Mouse (Mus musculus) retina, adult 2 months (tissue): ENCODE data around the gene Hist1h2bl.
"Not testable (repeated sequence)": the region's sequence is repeated elsewhere in the genome, so short reads cannot be mapped to it uniquely, and the experiment has no call there.

Experiments used
- DNase-seq: peaks from one replicate; pipeline ENCODE4 v3.0.0-alpha.2; 2012; ENCODE audit warnings: low read depth, low spot score

Hist1h2bl gene

GRCm38 (mm10) chr13:21715864-21716539 lies at the start of gene Hist1h2bl, which contains the start of gene Hist1h2ai:
Hist1h2bl (minus strand) TSS chr13:21716143.
Hist1h2ai (plus strand) TSS chr13:21716422.
- peak; percentile 83 for DNase-seq

- DNase-seq = no peak
Measured at GRCm38 (mm10) chr13:21755707-21756106, 39.8 kb upstream of the Hist1h2bl start.

GRCm38 (mm10) chr13:21754294-21755001 lies 38.5 kb upstream of the Hist1h2bl start:
- not testable (repeated sequence) for DNase-seq

- DNase-seq = peak; percentile 82
Measured at GRCm38 (mm10) chr13:21753524-21754285, 37.8 kb upstream of the Hist1h2bl start, which contains the start of the genes Hist1h2ak and Hist1h2bn. Hist1h2ak (minus strand) TSS chr13:21753827. Hist1h2bn (plus strand) TSS chr13:21754123.

- DNase-seq = no peak
Measured at GRCm38 (mm10) chr13:21753051-21753523, 37.1 kb upstream of the Hist1h2bl start.

- DNase-seq = no peak
Measured at GRCm38 (mm10) chr13:21752356-21752755, 36.4 kb upstream of the Hist1h2bl start.

- no peak for DNase-seq
Measured at GRCm38 (mm10) chr13:21751827-21752226, 35.9 kb upstream of the Hist1h2bl start.

GRCm38 (mm10) chr13:21751417-21751816 lies 35.5 kb upstream of the Hist1h2bl start:
- DNase-seq = no peak

GRCm38 (mm10) chr13:21750159-21751017 lies 34.4 kb upstream of the Hist1h2bl start, which contains the start of gene Hist1h4k:
Hist1h4k (minus strand) TSS chr13:21750505.
- not testable (repeated sequence) for DNase-seq

GRCm38 (mm10) chr13:21749387-21750158 lies 33.6 kb upstream of the Hist1h2bl start:
- no peak for DNase-seq

- DNase-seq = no peak
Measured at GRCm38 (mm10) chr13:21745006-21745405, 29.1 kb upstream of the Hist1h2bl start.

- not testable (repeated sequence) for DNase-seq
Measured at GRCm38 (mm10) chr13:21734906-21735767, 19.2 kb upstream of the Hist1h2bl start, which contains the start of gene Hist1h4j. Hist1h4j (plus strand) TSS chr13:21735064.

- no peak for DNase-seq
Measured at GRCm38 (mm10) chr13:21734010-21734905, 18.3 kb upstream of the Hist1h2bl start.

- no peak for DNase-seq
Measured at GRCm38 (mm10) chr13:21733466-21733865, 17.5 kb upstream of the Hist1h2bl start.

GRCm38 (mm10) chr13:21729544-21729943 lies 13.6 kb upstream of the Hist1h2bl start:
- DNase-seq = no peak

- DNase-seq = no peak
Measured at GRCm38 (mm10) chr13:21727948-21728572, 12.1 kb upstream of the Hist1h2bl start.
